In the genomic region with DNA sequence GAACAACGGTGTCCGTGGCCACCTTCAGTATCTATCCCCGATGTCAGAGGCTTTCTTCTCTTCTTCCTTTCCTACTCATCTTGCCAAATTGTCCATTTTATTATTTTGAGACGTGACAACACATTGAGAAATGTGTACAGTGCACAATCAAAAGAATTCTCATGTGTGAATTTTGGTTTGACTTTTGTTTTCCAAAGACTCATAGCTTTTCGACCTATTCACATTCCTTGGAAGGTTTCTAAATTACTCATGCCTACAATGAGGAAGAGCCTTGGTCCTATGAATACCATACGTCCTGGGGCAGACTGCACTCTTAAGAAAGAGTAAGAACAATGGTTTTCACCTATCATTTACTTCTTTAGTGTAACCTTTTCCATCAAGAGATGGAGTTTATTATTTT, we compare ENCODE assay signal across 24 mouse cellular contexts.
A peak's percentile ranks its signal among the peaks of the same experiment; 100 is the strongest.
DNase-seq lines count a peak whose midpoint lies in the region; ATAC-seq and TF ChIP-seq lines count a peak whose summit lies in the region.
"Had no signal": no experiment of that assay in that cellular context is flagged by ENCODE, and none has a peak within 500 bp of the region (broad histone marks: within the 10 kb centered on the region; RNA-seq: fewer than 3 reads in every experiment).

No protein-coding gene starts in this region.

- H3K9me3 ChIP-seq in midbrain, embryonic 11.5 days (ENCODE audit: control insufficient read depth, low read length), result no peaks in the 10 kb centered on the region
- no peaks in the 10 kb centered on the region for H3K9me3 ChIP-seq in midbrain, embryonic 14.5 days (ENCODE audit: control insufficient read depth, low read length)
- H3K9me3 ChIP-seq: embryonic facial prominence, embryonic 13.5 days; embryonic facial prominence, embryonic 15.5 days; forebrain, embryonic 13.5 days; forebrain, embryonic 15.5 days; G1E had no signal

- TF ChIP-seq CTCF in embryonic fibroblast, embryonic 13.5 days (IDR thresholded peaks at IDR 0.05; ENCODE audit: borderline replicate concordance, insufficient read depth, low read length), result no peak

- DNase-seq in midbrain, embryonic 11.5 days (ENCODE audit: low spot score, missing footprints), result peak; percentile 41
- DNase-seq in midbrain, embryonic 14.5 days, result no peak
- peak; percentile 61 for DNase-seq in Muller cell, postnatal 12 days (ENCODE audit: inconsistent ontology term)
- no peak for DNase-seq in adrenal gland, postnatal 4 days (ENCODE audit: low spot score in 2 of 2)
- DNase-seq in heart, adult 11 months, result no peak
- DNase-seq: adrenal gland, adult 8-10 months; adrenal gland, postnatal 14 days; adrenal gland, postnatal 36 days; B cell, adult 2 months; cerebellum, adult 11 months; cerebellum, adult 18-20 months; cerebellum, adult 8-10 months; cerebellum, postnatal 25 days; forebrain, postnatal 0 days had no signal

- H3K4me2 ChIP-seq in midbrain, embryonic 11.5 days, result no peak overlapping the region
- H3K4me2 ChIP-seq in midbrain, embryonic 14.5 days (ENCODE audit: low read length), result no peak overlapping the region
- H3K4me2 ChIP-seq: embryonic facial prominence, embryonic 13.5 days; embryonic facial prominence, embryonic 15.5 days; forebrain, embryonic 13.5 days; forebrain, embryonic 15.5 days had no signal

- no peak overlapping the region for H3K9ac ChIP-seq in midbrain, embryonic 11.5 days (ENCODE audit: low read length)
- no peak overlapping the region for H3K9ac ChIP-seq in midbrain, embryonic 14.5 days (replicated peaks; ENCODE audit: low read length)
- H3K9ac ChIP-seq: embryonic facial prominence, embryonic 13.5 days; embryonic facial prominence, embryonic 15.5 days; forebrain, embryonic 13.5 days; forebrain, embryonic 15.5 days; forebrain, postnatal 0 days had no signal

- H3K4me3 ChIP-seq in midbrain, embryonic 11.5 days (ENCODE audit: low read depth, low read length), result no peak overlapping the region
- H3K4me3 ChIP-seq in midbrain, embryonic 14.5 days (replicated peaks; ENCODE audit: low read depth, low read length), result no peak overlapping the region
- H3K4me3 ChIP-seq in embryonic fibroblast, embryonic 13.5 days (ENCODE audit: insufficient read depth, low read length), result no peak overlapping the region
- H3K4me3 ChIP-seq: embryonic facial prominence, embryonic 13.5 days; embryonic facial prominence, embryonic 15.5 days; forebrain, embryonic 13.5 days; forebrain, embryonic 15.5 days had no signal

- ATAC-seq in midbrain, embryonic 11.5 days (ENCODE audit: low FRiP score), result no peak
- no peak for ATAC-seq in midbrain, embryonic 14.5 days (ENCODE audit: low FRiP score, low TSS enrichment)
- ATAC-seq: activated CD4-positive, CD25-positive, alpha-beta regulatory T cell, adult 4 months; CD4-positive, CD25-positive, alpha-beta regulatory T cell, adult 4 months; forebrain, embryonic 13.5 days; forebrain, embryonic 15.5 days; forebrain, postnatal 0 days; Patski had no signal

- no peaks in the 10 kb centered on the region for H3K27me3 ChIP-seq in midbrain, embryonic 11.5 days (ENCODE audit: control insufficient read depth, insufficient read depth, low read length)
- no peaks in the 10 kb centered on the region for H3K27me3 ChIP-seq in midbrain, embryonic 14.5 days (ENCODE audit: control insufficient read depth, insufficient read depth, low read length)
- H3K27me3 ChIP-seq: CH12.LX; embryonic facial prominence, embryonic 13.5 days; embryonic facial prominence, embryonic 15.5 days; forebrain, embryonic 13.5 days; forebrain, embryonic 15.5 days; Patski had no signal

- 83% methylated on average over 6 of the region's 6 CpGs for WGBS in midbrain, embryonic 11.5 days
- 87% methylated on average over 6 of the region's 6 CpGs for WGBS in midbrain, embryonic 14.5 days

- no peaks in the 10 kb centered on the region for H3K36me3 ChIP-seq in midbrain, embryonic 11.5 days (ENCODE audit: control insufficient read depth, insufficient read depth, low read length)
- H3K36me3 ChIP-seq in midbrain, embryonic 14.5 days (ENCODE audit: control insufficient read depth, insufficient read depth, low read length), result no peaks in the 10 kb centered on the region
- H3K36me3 ChIP-seq: embryonic facial prominence, embryonic 13.5 days; embryonic facial prominence, embryonic 15.5 days; forebrain, embryonic 15.5 days; G1E had no signal

- no peak for TF ChIP-seq POLR2A in embryonic fibroblast, embryonic 13.5 days (IDR thresholded peaks at IDR 0.05; ENCODE audit: low read depth, low read length)

- no peak overlapping the region for H3K27ac ChIP-seq in midbrain, embryonic 11.5 days (ENCODE audit: low read depth, low read length)
- no peak overlapping the region for H3K27ac ChIP-seq in midbrain, embryonic 14.5 days (replicated peaks; ENCODE audit: low read depth, low read length)
- peak overlapping the region; percentile 51 for H3K27ac ChIP-seq in embryonic fibroblast, embryonic 13.5 days (ENCODE audit: insufficient read depth, low read length)
- H3K27ac ChIP-seq: embryonic facial prominence, embryonic 13.5 days; embryonic facial prominence, embryonic 15.5 days; forebrain, embryonic 13.5 days; forebrain, embryonic 15.5 days had no signal

- no peaks in the 10 kb centered on the region for H3K4me1 ChIP-seq in midbrain, embryonic 11.5 days (ENCODE audit: control insufficient read depth, insufficient read depth, low read length)
- H3K4me1 ChIP-seq in midbrain, embryonic 14.5 days (ENCODE audit: control insufficient read depth, insufficient read depth, low read length), result no peaks in the 10 kb centered on the region
- no peaks in the 10 kb centered on the region for H3K4me1 ChIP-seq in embryonic fibroblast, embryonic 13.5 days (ENCODE audit: control insufficient read depth, insufficient read depth, low read length)
- H3K4me1 ChIP-seq: embryonic facial prominence, embryonic 15.5 days had no signal

Comparison
In these comparisons a context has a peak if more than half of its experiments do, and no peak if none do; other contexts are left out.
1. DNase-seq: peak in midbrain, embryonic 11.5 days (single experiment) and Muller cell, postnatal 12 days (single experiment); none in midbrain, embryonic 14.5 days (single experiment), adrenal gland, postnatal 4 days (0 of 2) and heart, adult 11 months (single experiment).